Mouse (Mus musculus) embryonic facial prominence, embryonic 14.5 days (tissue): Measurements from ENCODE around the gene Arhgap22. TPM values are rescaled to one million over a fixed set of nuclear protein-coding genes. Genes with fewer than 3 reads are reported as not detected.

Source experiments
- ATAC-seq: fragments of 200-750 bp; cut with Nextera tagmentation; 2 replicates; pipeline ENCODE4 v1.8.0; 2017; ENCODE audit warnings: low read depth, moderate number of reproducible peaks, moderate TSS enrichment
- DNase-seq: peaks from one replicate; pipeline ENCODE4 v3.0.0-alpha.2; 2015; ENCODE audit warnings: low spot score
- H3K27ac ChIP-seq: fragments of 300-500 bp; sonication (generic); replicated peaks from 2 replicates; pipeline ENCODE4 v1.5.1; 2014; ENCODE audit warnings: low read depth, mild to moderate bottlenecking, low read length, moderate library complexity
- H3K27me3 ChIP-seq: fragments of 300-500 bp; sonication (generic); replicated peaks from 2 replicates; pipeline ENCODE4 v1.6.1; 2014; ENCODE audit warnings: low read length; ENCODE audit not compliant: control insufficient read depth, insufficient read depth
- H3K36me3 ChIP-seq: fragments of 300-500 bp; sonication (generic); 2 replicates; pipeline ENCODE4 v1.6.1; 2014; ENCODE audit warnings: low read length, mixed read lengths; ENCODE audit not compliant: control insufficient read depth, insufficient read depth
- H3K4me1 ChIP-seq: fragments of 300-500 bp; sonication (generic); 2 replicates; pipeline ENCODE4 v1.6.1; 2014; ENCODE audit warnings: antibody characterized with exemption, low read length; ENCODE audit not compliant: control insufficient read depth, insufficient read depth
- H3K4me2 ChIP-seq: fragments of 300-500 bp; sonication (generic); 2 replicates; pipeline ENCODE4 v1.6.1; 2014; ENCODE audit warnings: low read depth, mild to moderate bottlenecking, low read length, moderate library complexity, mixed read lengths
- H3K4me3 ChIP-seq: fragments of 300-500 bp; sonication (generic); 2 replicates; pipeline ENCODE4 v1.5.1; 2014; ENCODE audit warnings: low read depth, mild to moderate bottlenecking, low read length
- H3K9ac ChIP-seq: fragments of 300-500 bp; sonication (generic); 2 replicates; pipeline ENCODE4 v1.6.1; 2014; ENCODE audit warnings: low read depth, mild to moderate bottlenecking, low read length, moderate library complexity, mixed read lengths
- H3K9me3 ChIP-seq: fragments of 300-500 bp; sonication (generic); 2 replicates; pipeline ENCODE4 v1.6.1; 2016; ENCODE audit warnings: low read length; ENCODE audit not compliant: control insufficient read depth
- WGBS: fragments of 180-500 bp; shearing (Covaris S2); extraction: QIAGEN DNeasy Blood & Tissue Kit; methylation state at CpG from one replicate; pipeline ENCODE4 v1.1.7; 2014; 5-methylcytosine and 5-hydroxymethylcytosine counted together
- polyA plus RNA-seq: library from polyadenylated mRNA; unstranded; fragments of >200 nt; fragmentation: Nextera tagmentation; extraction: Ambion mirVana; gene quantifications from 2 replicates; pipeline ENCODE4 v1.2.1, GENCODE M21; 2014

Gene Arhgap22
- polyA plus RNA-seq, 1 experiment from 2014 or later: 2.9 TPM

DNA sequence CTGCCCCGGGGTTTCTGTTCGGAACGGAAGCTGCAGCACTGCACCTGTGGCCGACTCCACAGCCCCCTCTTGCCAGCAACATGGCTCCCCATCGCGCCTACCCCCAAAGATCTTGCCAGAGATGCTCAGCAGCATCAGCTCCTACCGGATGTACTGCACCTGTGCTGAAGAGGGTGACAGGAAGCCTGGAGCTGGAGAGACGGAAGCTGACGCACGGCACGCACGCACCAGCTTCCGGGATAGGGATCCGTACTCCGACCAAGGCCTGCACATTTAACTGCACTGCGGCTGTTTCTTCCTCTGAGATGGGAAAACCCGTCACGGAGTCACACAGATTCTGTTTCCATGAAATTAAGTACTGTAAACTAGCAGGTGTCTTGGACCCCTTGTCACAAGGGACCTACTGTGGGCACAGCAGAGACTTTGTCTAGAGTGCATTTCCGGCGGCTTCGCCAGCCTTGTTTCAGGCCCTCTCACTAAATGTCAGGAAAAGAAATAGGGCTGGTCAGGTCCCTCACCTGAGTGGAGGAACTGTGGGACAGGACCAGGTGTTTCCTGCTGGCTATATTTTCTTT lies 23.9 kb upstream of the Arhgap22 start:
- H3K4me1 ChIP-seq: no peaks in the 10 kb centered on the region
- H3K4me3 ChIP-seq: no peak overlapping the region
- H3K27ac ChIP-seq: no peak overlapping the region
- no peak for ATAC-seq
- 92% methylated on average over 19 of the region's 21 CpGs for WGBS
- DNase-seq: no peak
- no peak overlapping the region for H3K4me2 ChIP-seq
- H3K9ac ChIP-seq: no peak overlapping the region
- H3K36me3 ChIP-seq: no peaks in the 10 kb centered on the region
- H3K9me3 ChIP-seq: no peaks in the 10 kb centered on the region
- H3K27me3 ChIP-seq: no peaks in the 10 kb centered on the region

DNA sequence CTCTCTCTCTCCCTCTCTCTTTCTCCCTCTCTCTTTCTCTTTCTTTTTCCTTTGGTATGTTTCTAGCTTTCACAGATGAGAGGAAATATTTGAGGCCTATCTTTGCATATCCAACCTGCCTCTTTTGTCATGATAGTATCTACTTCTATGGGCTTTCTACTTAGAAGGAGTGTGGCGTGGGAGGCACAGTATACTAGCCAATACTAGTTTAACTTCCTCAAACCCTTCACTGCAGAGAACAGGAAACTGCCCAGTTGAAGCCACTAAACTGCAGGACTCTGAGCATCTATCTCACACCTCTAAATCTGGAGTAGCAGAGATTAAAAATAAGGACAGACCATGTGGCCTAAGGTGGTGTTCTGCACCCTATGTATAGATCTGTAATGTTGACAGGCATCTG lies 23.2 kb upstream of the Arhgap22 start:
- Histone ChIP-seq H3K27ac (no peak overlapping the region), H3K9ac (no peak overlapping the region), H3K4me1 (no peaks in the 10 kb centered on the region), H3K4me3 (no peak overlapping the region), H3K9me3 (no peaks in the 10 kb centered on the region), H3K36me3 (no peaks in the 10 kb centered on the region), H3K27me3 (no peaks in the 10 kb centered on the region), H3K4me2 (no peak overlapping the region)
- 65% methylated on average over 1 of the region's 1 CpGs for WGBS
- DNase-seq: no peak
- no peak for ATAC-seq

DNA sequence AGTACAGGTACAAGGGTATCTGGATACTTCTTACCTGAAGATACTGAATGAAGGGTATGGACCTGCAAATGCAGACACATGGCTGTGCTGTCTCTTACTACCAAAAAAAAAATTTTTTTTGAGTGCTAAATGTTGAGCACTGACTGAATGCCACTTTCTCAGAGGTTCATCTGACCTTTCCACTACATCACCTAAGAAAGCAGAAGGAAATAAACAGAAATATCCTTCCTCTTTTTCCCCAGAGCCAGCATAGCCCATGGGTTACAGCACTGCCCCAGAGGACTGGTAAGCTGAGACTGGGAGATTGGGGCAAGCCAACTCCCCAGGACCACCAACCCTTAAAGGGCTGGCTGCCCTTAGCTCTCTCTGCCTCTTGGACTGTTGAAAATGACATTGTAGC lies 20.1 kb upstream of the Arhgap22 start:
- DNase-seq (no peak), ATAC-seq (no peak)
- H3K36me3 ChIP-seq: no peaks in the 10 kb centered on the region
- no peaks in the 10 kb centered on the region for H3K4me1 ChIP-seq
- H3K27me3 ChIP-seq: no peaks in the 10 kb centered on the region
- H3K27ac ChIP-seq: no peak overlapping the region
- no peak overlapping the region for H3K9ac ChIP-seq
- no peak overlapping the region for H3K4me2 ChIP-seq
- no peak overlapping the region for H3K4me3 ChIP-seq
- no peaks in the 10 kb centered on the region for H3K9me3 ChIP-seq

DNA sequence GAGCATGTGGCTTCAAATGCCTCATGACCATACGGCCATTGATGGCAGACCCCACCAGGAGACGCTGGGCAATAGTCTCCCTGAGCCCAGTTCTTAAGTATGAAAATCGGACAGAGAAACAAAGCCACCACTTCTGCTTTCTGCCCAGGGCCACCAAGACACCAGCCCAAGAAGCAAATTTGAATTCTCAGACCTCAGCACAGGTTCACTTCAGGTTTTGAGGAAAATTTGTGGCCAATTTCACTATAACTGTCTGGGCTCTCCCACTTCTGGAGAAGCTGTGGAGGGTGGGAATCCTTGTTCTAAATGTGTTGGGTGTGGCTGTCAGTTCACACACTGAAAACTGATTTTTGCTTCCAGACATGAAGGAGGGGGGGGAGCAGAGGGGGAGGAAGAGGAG lies 19.6 kb upstream of the Arhgap22 start:
- WGBS: 82% methylated on average over 3 of the region's 3 CpGs
- Histone ChIP-seq H3K27me3 (no peaks in the 10 kb centered on the region), H3K27ac (no peak overlapping the region), H3K36me3 (no peaks in the 10 kb centered on the region), H3K4me3 (no peak overlapping the region), H3K9me3 (no peaks in the 10 kb centered on the region), H3K4me1 (no peaks in the 10 kb centered on the region), H3K4me2 (no peak overlapping the region), H3K9ac (no peak overlapping the region)
- no peak for ATAC-seq
- no peak for DNase-seq

DNA sequence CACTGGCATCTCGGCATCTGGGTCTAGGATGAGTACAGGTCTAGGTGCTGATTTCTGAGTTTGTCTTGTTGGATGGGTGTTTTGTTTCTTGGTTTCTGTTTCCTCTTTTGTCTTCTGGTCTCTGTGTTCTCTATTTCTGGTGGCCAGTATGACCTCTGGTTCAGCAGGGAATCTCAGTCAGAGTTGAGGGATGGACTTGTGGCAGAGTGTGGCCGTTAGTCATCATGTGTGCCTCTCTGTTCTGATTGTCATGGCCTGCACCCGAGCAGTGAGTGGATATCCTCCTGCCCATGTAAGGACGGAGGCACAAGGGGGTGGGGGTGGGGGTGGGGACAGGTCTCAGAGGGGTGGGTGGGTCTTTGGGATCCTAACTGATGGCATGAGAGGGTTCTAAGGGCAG lies 11.7 kb upstream of the Arhgap22 start:
- no peak overlapping the region for H3K9ac ChIP-seq
- no peaks in the 10 kb centered on the region for H3K4me1 ChIP-seq
- no peaks in the 10 kb centered on the region for H3K9me3 ChIP-seq
- 74% methylated on average over 4 of the region's 4 CpGs for WGBS
- H3K36me3 ChIP-seq: no peaks in the 10 kb centered on the region
- no peak overlapping the region for H3K27ac ChIP-seq
- DNase-seq: no peak
- no peak overlapping the region for H3K4me2 ChIP-seq
- no peak overlapping the region for H3K4me3 ChIP-seq
- 0 out of 2 replicates have a peak, but pooled peaks cover under 1% of the 10 kb centered on the region for H3K27me3 ChIP-seq
- no peak for ATAC-seq

DNA sequence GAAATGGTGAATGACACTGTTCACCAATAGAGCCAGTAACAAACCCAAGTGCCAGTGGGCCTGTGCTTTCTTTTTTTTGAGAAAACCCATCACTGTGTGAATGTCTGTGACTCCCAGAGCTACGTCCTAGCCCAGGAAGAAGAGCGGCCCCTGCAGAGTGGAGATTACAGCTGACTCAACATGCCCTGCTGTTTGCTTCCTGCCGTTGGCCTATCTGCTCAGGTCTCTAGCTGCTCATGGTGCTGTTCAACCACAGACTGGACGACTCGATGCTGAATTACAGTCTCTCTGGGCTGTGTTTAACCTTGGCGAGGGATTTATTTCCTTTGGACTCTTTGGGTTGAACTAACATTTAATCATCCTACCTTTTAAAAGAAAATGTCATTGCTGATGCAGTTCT lies 10.9 kb upstream of the Arhgap22 start:
- no peak overlapping the region for H3K4me2 ChIP-seq
- H3K27me3 ChIP-seq: 0 out of 2 replicates have a peak, but pooled peaks cover 2% of the 10 kb centered on the region
- no peak overlapping the region for H3K9ac ChIP-seq
- no peak overlapping the region for H3K27ac ChIP-seq
- H3K36me3 ChIP-seq: no peaks in the 10 kb centered on the region
- 80% methylated on average over 4 of the region's 6 CpGs for WGBS
- no peak for DNase-seq
- no peaks in the 10 kb centered on the region for H3K4me1 ChIP-seq
- H3K9me3 ChIP-seq: no peaks in the 10 kb centered on the region
- H3K4me3 ChIP-seq: no peak overlapping the region
- no peak for ATAC-seq

DNA sequence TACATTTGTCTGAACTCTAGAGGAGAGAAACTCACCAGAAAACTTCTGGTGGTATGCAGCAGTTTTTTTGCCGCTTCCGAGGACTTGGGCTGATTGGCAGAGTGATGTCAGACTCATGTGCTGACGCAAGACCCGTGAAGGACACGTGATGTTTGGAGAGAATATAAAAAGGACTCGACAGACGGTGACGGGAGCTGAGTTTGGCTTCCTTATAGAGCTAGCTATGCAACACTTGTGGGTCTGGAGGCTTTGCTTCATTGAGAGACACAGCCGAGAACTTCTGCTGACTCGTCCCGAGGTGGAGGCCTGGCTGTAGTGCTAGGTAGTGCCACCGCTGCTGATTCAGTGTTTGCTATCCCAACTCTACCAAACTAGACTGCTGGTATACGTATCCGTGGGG lies 10.0 kb upstream of the Arhgap22 start:
- Histone ChIP-seq H3K27me3 (0 out of 2 replicates have a peak, but pooled peaks cover 2% of the 10 kb centered on the region), H3K4me1 (no peaks in the 10 kb centered on the region), H3K9me3 (no peaks in the 10 kb centered on the region), H3K36me3 (no peaks in the 10 kb centered on the region), H3K4me2 (no peak overlapping the region), H3K27ac (no peak overlapping the region), H3K4me3 (no peak overlapping the region), H3K9ac (no peak overlapping the region)
- ATAC-seq (no peak), DNase-seq (no peak)
- WGBS: 86% methylated on average over 14 of the region's 14 CpGs

DNA sequence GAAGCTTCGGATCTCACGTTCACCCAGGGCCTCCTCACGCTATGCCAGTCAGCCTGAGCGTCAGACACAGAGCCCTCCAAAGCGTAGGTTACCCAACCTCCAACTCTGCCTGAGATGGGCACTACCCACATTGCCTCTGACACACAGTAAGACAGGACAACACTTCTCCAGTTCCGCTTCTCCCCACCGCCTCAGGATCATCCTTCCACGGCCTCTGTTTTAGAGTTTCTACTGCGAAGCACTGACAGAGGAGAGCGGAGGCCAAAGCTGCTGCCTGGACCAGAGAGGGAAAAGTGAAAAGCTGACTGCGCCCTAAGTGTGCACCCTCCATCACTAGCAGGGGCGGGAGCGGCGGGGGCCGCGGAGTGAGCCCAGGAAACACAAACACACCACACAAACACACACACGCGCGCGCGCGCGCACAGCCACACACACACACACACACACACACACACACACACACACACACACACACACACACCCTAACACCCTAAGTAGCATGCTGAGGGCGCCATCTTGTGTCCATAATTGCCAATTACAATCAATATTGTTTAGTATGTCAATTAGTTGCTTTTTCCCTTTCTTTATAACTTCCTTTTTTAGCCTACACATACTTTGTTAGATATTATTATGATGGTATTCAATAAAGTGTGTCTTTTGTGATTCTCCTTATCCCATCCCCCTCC lies 8.4 kb upstream of the Arhgap22 start:
- Histone ChIP-seq H3K4me3 (peak overlapping the region; percentile 25; the same call in 1 of the 2 replicates), H3K9ac (peak overlapping the region; percentile 37; the same call in 1 of the 2 replicates), H3K27me3 (0 out of 2 replicates have a peak, but pooled peaks cover 2% of the 10 kb centered on the region), H3K4me2 (peak overlapping the region; percentile 50), H3K27ac (no peak overlapping the region), H3K36me3 (no peaks in the 10 kb centered on the region), H3K4me1 (no peaks in the 10 kb centered on the region), H3K9me3 (no peaks in the 10 kb centered on the region)
- DNase-seq (peak; percentile 40), ATAC-seq (no peak)
- WGBS: 43% methylated on average over 17 of the region's 24 CpGs

DNA sequence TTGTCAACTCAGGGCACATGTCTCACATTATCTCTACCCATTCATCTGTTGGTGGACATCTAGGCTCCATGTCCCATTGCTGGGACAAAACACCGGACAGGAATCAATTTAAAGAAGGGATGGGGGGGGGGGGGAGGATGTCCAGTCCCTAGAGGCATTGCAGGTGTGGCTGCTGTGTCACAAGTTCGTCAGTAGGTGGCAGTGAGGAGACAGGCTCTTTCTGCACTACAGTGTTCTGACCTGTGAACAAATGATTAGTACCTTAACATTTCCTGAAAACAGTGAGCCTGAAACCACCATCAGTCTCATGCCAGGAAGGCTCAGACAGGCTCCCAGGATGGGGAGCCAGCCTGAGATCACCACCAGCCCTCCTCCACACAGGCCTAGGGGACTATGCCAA lies 6.8 kb upstream of the Arhgap22 start:
- Histone ChIP-seq H3K4me2 (no peak overlapping the region), H3K27ac (no peak overlapping the region), H3K27me3 (0 out of 2 replicates have a peak, but pooled peaks cover 2% of the 10 kb centered on the region), H3K36me3 (no peaks in the 10 kb centered on the region), H3K9ac (no peak overlapping the region), H3K4me1 (no peaks in the 10 kb centered on the region), H3K4me3 (no peak overlapping the region), H3K9me3 (no peaks in the 10 kb centered on the region)
- ATAC-seq: no peak
- DNase-seq: no peak
- 0% methylated on average over 2 of the region's 2 CpGs for WGBS
